Mouse (Mus musculus) C3H10T1/2 (cell line): Measurements from ENCODE around the gene Zfp455. TPM values are rescaled to one million over a fixed set of nuclear protein-coding genes. Genes with fewer than 3 reads are reported as not detected.

Experiments
- polyA plus RNA-seq, 2 experiments: library from polyadenylated mRNA; unstranded; fragments of >200 nt; fragmentation: generic; extraction: Trizol; gene quantifications; one replicate each; pipeline ENCODE4 v1.2.1; 2012; ENCODE audit warnings: missing spikeins in 2 of 2

The Zfp455 gene
- under 1 TPM in 1 of 2 experiments, not detected in 1; 0.31 TPM for polyA plus RNA-seq

DNA sequence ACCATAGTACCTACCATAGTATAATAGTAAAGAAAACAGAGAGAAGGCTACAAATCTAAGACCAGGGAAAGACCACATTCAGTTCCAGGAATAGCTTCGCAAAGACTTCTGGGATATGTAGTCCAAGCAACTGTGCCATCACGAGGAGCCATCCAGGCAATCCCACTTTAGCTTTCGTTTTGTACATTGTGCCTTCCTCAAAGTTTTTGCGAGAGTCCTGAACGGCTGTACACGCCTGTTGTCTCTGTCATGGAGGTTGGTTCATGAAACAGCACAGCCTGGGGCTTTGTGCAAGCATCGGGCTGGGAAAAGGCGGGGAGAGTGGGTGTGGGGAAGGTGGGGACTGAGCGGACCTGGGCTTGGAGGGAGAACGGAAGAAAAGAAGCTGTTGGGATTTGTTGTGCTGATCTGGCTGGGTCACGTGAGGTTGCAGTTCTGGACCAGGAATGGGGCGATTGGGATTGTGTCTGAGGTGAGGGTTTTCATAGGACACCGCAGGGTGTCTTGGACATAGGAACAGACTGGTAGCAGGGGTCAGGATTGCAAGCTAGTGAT is at the start of gene Zfp455:
Gene Zfp455 (plus strand): TSS at position 167 of the 555 bp plus-strand sequence.

DNA sequence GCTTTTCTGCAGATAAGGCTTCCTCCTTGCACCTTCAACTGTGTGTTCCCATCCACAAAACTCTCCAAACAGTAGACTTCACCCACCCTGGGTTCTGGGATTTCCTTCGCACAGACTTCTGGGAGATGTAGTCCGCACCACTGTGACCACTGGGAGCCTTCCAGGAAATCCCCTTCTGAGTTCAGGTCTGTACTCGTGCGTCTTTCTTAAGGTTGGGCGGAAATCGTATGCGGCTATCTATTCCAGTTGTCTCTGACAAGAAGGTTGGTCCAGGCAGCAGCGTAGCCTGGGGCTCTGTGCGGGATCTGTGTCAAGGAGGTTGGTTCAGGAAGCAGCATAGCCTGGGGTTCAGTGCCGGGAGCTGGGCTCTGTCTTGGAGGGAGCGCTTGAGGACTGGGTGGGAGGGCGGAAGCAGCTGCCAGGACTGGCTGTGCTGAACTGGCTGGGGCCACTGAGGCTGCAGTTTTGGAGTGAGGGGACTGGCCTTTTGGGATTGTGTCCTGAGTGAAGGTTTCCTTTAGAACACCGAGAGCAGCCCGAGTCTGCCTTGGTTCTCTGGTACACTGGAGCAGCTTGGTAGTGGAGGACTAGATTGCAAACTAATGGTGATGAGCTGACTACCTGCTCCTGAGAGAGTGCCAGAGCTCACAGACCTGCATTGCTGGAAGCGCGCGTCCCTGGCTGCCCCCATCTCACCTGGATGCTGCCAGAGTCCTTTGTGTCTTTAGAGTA is 21.1 kb upstream of the Zfp455 start, which contains the start of gene Rsl1:
Gene Rsl1 (plus strand): TSS at position 192 of the 732 bp plus-strand sequence.

Other genes starting within 250 kb of the Zfp455 start
- gene Zfp712, start 133.3 kb upstream of the Zfp455 start, polyA plus RNA-seq, result under 1 TPM in 1 of 2 experiments, not detected in 1; 0.13 TPM
- under 1 TPM in 1 of 2 experiments, not detected in 1; 0.21 TPM for gene Zfp708, start 96.5 kb upstream of the Zfp455 start, polyA plus RNA-seq
- gene Gm28557, start 85.9 kb upstream of the Zfp455 start, polyA plus RNA-seq, result 1 to 10 TPM in 1 of 2 experiments, under 1 TPM in 1; 0.44 to 1.9 TPM
- under 1 TPM; 0.01 to 0.15 TPM for gene Rslcan18, start 78.2 kb upstream of the Zfp455 start, polyA plus RNA-seq
- under 1 TPM; 0.04 to 0.74 TPM for gene Zfp759, start 72.8 kb upstream of the Zfp455 start, polyA plus RNA-seq
- under 1 TPM; 0.05 to 0.79 TPM for gene Rsl1, start 21.3 kb upstream of the Zfp455 start, polyA plus RNA-seq
- gene Zfp458, start 84.0 kb downstream of the Zfp455 start, polyA plus RNA-seq, result under 1 TPM; 0.01 to 0.17 TPM
- under 1 TPM in 1 of 2 experiments, not detected in 1; 0.63 TPM for gene Zfp457, start 112.0 kb downstream of the Zfp455 start, polyA plus RNA-seq
- gene Zfp595, start 138.1 kb downstream of the Zfp455 start, polyA plus RNA-seq, result under 1 TPM; 0.06 to 0.68 TPM
- gene Gm28044, start 166.0 kb downstream of the Zfp455 start, polyA plus RNA-seq, result 1 to 10 TPM in 1 of 2 experiments, under 1 TPM in 1; 0.16 to 2.3 TPM
- gene Zfp953, start 166.1 kb downstream of the Zfp455 start, polyA plus RNA-seq, result under 1 TPM; 0.04 to 0.35 TPM
- 1 to 10 TPM in 1 of 2 experiments, under 1 TPM in 1; 0.82 to 3.3 TPM for gene Gm28041, start 181.2 kb downstream of the Zfp455 start, polyA plus RNA-seq
- under 1 TPM; 0.02 to 0.30 TPM for gene Zfp456, start 181.3 kb downstream of the Zfp455 start, polyA plus RNA-seq
- 1 to 10 TPM in 1 of 2 experiments, under 1 TPM in 1; 0.19 to 3.6 TPM for gene Zfp429, start 205.3 kb downstream of the Zfp455 start, polyA plus RNA-seq
- gene Zfp459, start 226.9 kb downstream of the Zfp455 start, polyA plus RNA-seq, result not detected